In genomic region chr8:78714880-78715279, GRCm38 (mm10) we compare ENCODE assay signal across 35 mouse cellular contexts.
"Had no signal": no experiment of that assay in that cellular context is flagged by ENCODE, and none has a peak within 500 bp of the region (broad histone marks: within the 10 kb centered on the region; RNA-seq: fewer than 3 reads in every experiment).

No protein-coding gene starts in this region.

- DNase-seq: heart, postnatal 10 days; heart, postnatal 14 days; heart, postnatal 36 days; heart, postnatal 4 days; kidney, adult 11 months; kidney, adult 18-20 months; kidney, adult 2 months; kidney, adult 8-10 months; kidney, adult 9 months; kidney, postnatal 10 days; kidney, postnatal 14 days; kidney, postnatal 25 days; kidney, postnatal 36 days; kidney, postnatal 4 days; layer of hippocampus, adult 9-11 months; layer of hippocampus, postnatal 36 days had no signal

- H3K9ac ChIP-seq: heart, embryonic 12.5 days; heart, embryonic 13.5 days; heart, embryonic 15.5 days; hindbrain, embryonic 12.5 days; hindbrain, embryonic 13.5 days; hindbrain, embryonic 14.5 days; hindbrain, embryonic 15.5 days; intestine, embryonic 15.5 days; kidney, embryonic 15.5 days had no signal

- H3K27me3 ChIP-seq: heart, embryonic 12.5 days; heart, embryonic 13.5 days; heart, embryonic 15.5 days; hindbrain, embryonic 12.5 days; hindbrain, embryonic 13.5 days; hindbrain, embryonic 15.5 days; intestine, embryonic 15.5 days; kidney, embryonic 15.5 days had no signal

- H3K4me3 ChIP-seq: heart, embryonic 10.5 days; heart, embryonic 12.5 days; heart, embryonic 13.5 days; heart, embryonic 15.5 days; hindbrain, embryonic 10.5 days; hindbrain, embryonic 12.5 days; hindbrain, embryonic 13.5 days; hindbrain, embryonic 15.5 days; intestine, embryonic 15.5 days; kidney, embryonic 15.5 days; layer of hippocampus, adult 2 months had no signal

- ATAC-seq: hindbrain, embryonic 16.5 days; inflammation-experienced regulatory T-cells, adult 6 months; intestine, embryonic 15.5 days; intestine, embryonic 16.5 days; intestine, postnatal 0 days had no signal

- H3K9me3 ChIP-seq: heart, embryonic 10.5 days; heart, embryonic 13.5 days; heart, embryonic 15.5 days; hindbrain, embryonic 15.5 days; intestine, embryonic 15.5 days; kidney, embryonic 15.5 days had no signal

- H3K4me2 ChIP-seq: heart, embryonic 11.5 days; heart, embryonic 12.5 days; heart, embryonic 13.5 days; heart, embryonic 15.5 days; hindbrain, embryonic 12.5 days; hindbrain, embryonic 13.5 days; hindbrain, embryonic 14.5 days; hindbrain, embryonic 15.5 days; intestine, embryonic 15.5 days; kidney, embryonic 15.5 days had no signal

- H3K27ac ChIP-seq: heart, embryonic 13.5 days; heart, embryonic 15.5 days; hindbrain, embryonic 12.5 days; hindbrain, embryonic 13.5 days; hindbrain, embryonic 14.5 days; hindbrain, embryonic 15.5 days; hindbrain, postnatal 0 days; intestine, embryonic 15.5 days; kidney, embryonic 15.5 days; kidney, postnatal 0 days; layer of hippocampus, adult 2 months had no signal

- H3K36me3 ChIP-seq: heart, embryonic 15.5 days; hindbrain, embryonic 15.5 days; intestine, embryonic 15.5 days had no signal

- H3K4me1 ChIP-seq: hindbrain, embryonic 15.5 days; intestine, embryonic 15.5 days had no signal
